Mouse (Mus musculus) limb, embryonic 14.5 days (tissue): Measurements from ENCODE around the gene Fibin. TPM values are rescaled to one million over a fixed set of nuclear protein-coding genes. Genes with fewer than 3 reads are reported as not detected.

Experiments
- ATAC-seq: fragments of 200-750 bp; cut with Nextera tagmentation; 2 replicates; pipeline ENCODE4 v1.8.0; 2017; ENCODE audit warnings: low read depth, moderate number of reproducible peaks, moderate TSS enrichment; ENCODE audit not compliant: low FRiP score
- DNase-seq: peaks from one replicate; pipeline ENCODE4 v3.0.0-alpha.2; 2015; ENCODE audit warnings: low spot score
- H3K27ac ChIP-seq: fragments of 300-500 bp; sonication (generic); replicated peaks from 2 replicates; pipeline ENCODE4 v1.5.1; 2014; ENCODE audit warnings: low read depth, mild to moderate bottlenecking, low read length, moderate library complexity, mixed read lengths
- H3K27me3 ChIP-seq: fragments of 300-500 bp; sonication (generic); 2 replicates; pipeline ENCODE4 v1.6.1; 2014; ENCODE audit warnings: low read length, mixed read lengths; ENCODE audit not compliant: control insufficient read depth, insufficient read depth
- H3K36me3 ChIP-seq: fragments of 300-500 bp; sonication (generic); 2 replicates; pipeline ENCODE4 v1.6.1; 2014; ENCODE audit warnings: mild to moderate bottlenecking, low read length, moderate library complexity, mixed read lengths; ENCODE audit not compliant: control insufficient read depth, insufficient read depth
- H3K4me1 ChIP-seq: fragments of 300-500 bp; sonication (generic); 2 replicates; pipeline ENCODE4 v1.6.1; 2014; ENCODE audit warnings: antibody characterized with exemption, low read length, mixed read lengths; ENCODE audit not compliant: control insufficient read depth, insufficient read depth
- H3K4me2 ChIP-seq: fragments of 300-500 bp; sonication (generic); replicated peaks from 2 replicates; pipeline ENCODE4 v1.6.1; 2014; ENCODE audit warnings: low read depth, mild to moderate bottlenecking, low read length, moderate library complexity; ENCODE audit not compliant: severe bottlenecking
- H3K4me3 ChIP-seq: fragments of 300-500 bp; sonication (generic); replicated peaks from 2 replicates; pipeline ENCODE4 v1.5.1; 2014; ENCODE audit warnings: low read length
- H3K9ac ChIP-seq: fragments of 300-500 bp; sonication (generic); 2 replicates; pipeline ENCODE4 v1.6.1; 2014; ENCODE audit warnings: mild to moderate bottlenecking, low read depth, low read length, moderate library complexity; ENCODE audit not compliant: severe bottlenecking
- H3K9me3 ChIP-seq: fragments of 300-500 bp; sonication (generic); 2 replicates; pipeline ENCODE4 v1.6.1; 2016; ENCODE audit warnings: low read length; ENCODE audit not compliant: control insufficient read depth
- POLR2A ChIP-seq: fragments of 200-500 bp; IDR thresholded peaks from 2 replicates; pipeline ENCODE4 v1.8.0; 2012; ENCODE audit warnings: inconsistent platforms, mild to moderate bottlenecking, moderate library complexity, borderline replicate concordance; ENCODE audit not compliant: insufficient read depth, insufficient read length; ENCODE audit errors: extremely low read depth
- WGBS: fragments of 180-500 bp; shearing (Covaris S2); extraction: QIAGEN DNeasy Blood & Tissue Kit; methylation state at CpG from one replicate; pipeline ENCODE4 v1.1.7; 2014; 5-methylcytosine and 5-hydroxymethylcytosine counted together
- polyA plus RNA-seq, 2 experiments: library from polyadenylated mRNA; depleted of rRNA in 1 of 2; stranded (reverse) in 1 of 2; unstranded in 1 of 2; fragments of >200 nt; fragmentation: Nextera tagmentation in 1 of 2; extraction: Ambion mirVana in 1 of 2; gene quantifications; 2 replicates each; pipeline versions ENCODE4 v1.2.1 to v1.2.3; 2012 to 2014

Gene Fibin
- polyA plus RNA-seq, 2 experiments, result 111 to 128 TPM

- Histone ChIP-seq H3K9me3 (no peaks in the 10 kb centered on the region), H3K4me2 (no peak overlapping the region), H3K9ac (no peak overlapping the region), H3K27me3 (no peaks in the 10 kb centered on the region), H3K27ac (no peak overlapping the region), H3K4me1 (0 out of 2 replicates have a peak, but pooled peaks cover 6% of the 10 kb centered on the region), H3K36me3 (no peaks in the 10 kb centered on the region), H3K4me3 (no peak overlapping the region)
- DNase-seq (no peak), ATAC-seq (0 out of 2 replicates have a peak, but pooled peaks have one; percentile 30)
- WGBS, result 16% methylated on average over 2 of the region's 2 CpGs
- no peak for TF ChIP-seq POLR2A
Measured at GRCm38 (mm10) chr2:110379811-110380210, 16.8 kb upstream of the Fibin start.

DNA sequence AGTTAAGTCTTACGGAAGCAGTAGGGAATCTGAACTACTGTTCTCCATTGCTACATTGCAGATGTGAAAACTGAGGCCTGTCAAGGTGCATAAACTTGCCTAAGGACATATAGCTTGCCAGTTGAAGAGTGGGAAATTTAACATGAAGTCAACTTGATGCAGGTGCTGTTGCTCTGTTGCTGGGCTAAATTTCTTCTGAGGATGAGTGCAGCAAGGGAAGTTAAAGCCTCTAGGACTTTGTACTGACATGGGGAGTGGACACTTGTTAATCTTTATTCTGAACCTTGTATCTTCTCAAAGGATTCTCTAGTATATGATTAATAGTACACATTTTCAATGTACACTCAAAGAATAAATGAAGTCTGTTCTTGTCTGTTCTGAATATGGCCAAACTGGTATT lies 13.7 kb upstream of the Fibin start:
- 88% methylated on average over 1 of the region's 1 CpGs for WGBS
- no peak for TF ChIP-seq POLR2A
- no peaks in the 10 kb centered on the region for H3K36me3 ChIP-seq
- no peaks in the 10 kb centered on the region for H3K27me3 ChIP-seq
- no peak overlapping the region for H3K4me3 ChIP-seq
- H3K9ac ChIP-seq, result no peak overlapping the region
- H3K27ac ChIP-seq, result no peak overlapping the region
- ATAC-seq (no peak), DNase-seq (no peak)
- H3K9me3 ChIP-seq, result no peaks in the 10 kb centered on the region
- H3K4me1 ChIP-seq, result 0 out of 2 replicates have a peak, but pooled peaks cover 6% of the 10 kb centered on the region
- no peak overlapping the region for H3K4me2 ChIP-seq

GRCm38 (mm10) chr2:110375475-110375874 lies 12.5 kb upstream of the Fibin start:
- Histone ChIP-seq H3K4me2 (no peak overlapping the region), H3K9ac (no peak overlapping the region), H3K27ac (no peak overlapping the region), H3K36me3 (no peaks in the 10 kb centered on the region), H3K4me1 (0 out of 2 replicates have a peak, but pooled peaks cover 6% of the 10 kb centered on the region), H3K27me3 (no peaks in the 10 kb centered on the region), H3K4me3 (no peak overlapping the region), H3K9me3 (no peaks in the 10 kb centered on the region)
- no peak for DNase-seq
- ATAC-seq, result no peak
- 64% methylated on average over 1 of the region's 1 CpGs for WGBS
- no peak for TF ChIP-seq POLR2A

DNA sequence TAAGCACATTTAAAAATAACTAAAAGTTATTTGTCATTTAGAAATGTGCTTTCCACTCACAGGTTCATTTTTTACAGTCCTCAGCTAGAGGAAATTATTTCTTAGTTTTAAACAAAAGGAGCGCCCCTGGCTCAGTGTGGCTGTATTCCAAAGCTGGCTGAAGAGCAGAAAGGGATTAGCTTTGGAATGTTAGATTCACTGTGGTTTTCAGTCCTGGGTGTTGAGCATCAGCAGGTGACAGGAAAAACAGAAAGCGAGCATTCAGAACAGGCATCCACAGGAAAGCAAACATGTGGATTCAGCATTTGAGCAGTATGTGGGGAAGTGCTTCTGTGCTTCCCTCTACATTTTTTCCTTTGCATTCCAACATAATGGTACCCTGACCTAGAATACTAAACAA lies 10.2 kb upstream of the Fibin start:
- TF ChIP-seq POLR2A, result no peak
- Histone ChIP-seq H3K4me3 (no peak overlapping the region), H3K4me2 (no peak overlapping the region), H3K27ac (no peak overlapping the region), H3K36me3 (no peaks in the 10 kb centered on the region), H3K9ac (no peak overlapping the region), H3K9me3 (no peaks in the 10 kb centered on the region), H3K27me3 (no peaks in the 10 kb centered on the region), H3K4me1 (no peaks in the 10 kb centered on the region)
- 62% methylated on average over 2 of the region's 2 CpGs for WGBS
- DNase-seq, result no peak
- ATAC-seq, result no peak

DNA sequence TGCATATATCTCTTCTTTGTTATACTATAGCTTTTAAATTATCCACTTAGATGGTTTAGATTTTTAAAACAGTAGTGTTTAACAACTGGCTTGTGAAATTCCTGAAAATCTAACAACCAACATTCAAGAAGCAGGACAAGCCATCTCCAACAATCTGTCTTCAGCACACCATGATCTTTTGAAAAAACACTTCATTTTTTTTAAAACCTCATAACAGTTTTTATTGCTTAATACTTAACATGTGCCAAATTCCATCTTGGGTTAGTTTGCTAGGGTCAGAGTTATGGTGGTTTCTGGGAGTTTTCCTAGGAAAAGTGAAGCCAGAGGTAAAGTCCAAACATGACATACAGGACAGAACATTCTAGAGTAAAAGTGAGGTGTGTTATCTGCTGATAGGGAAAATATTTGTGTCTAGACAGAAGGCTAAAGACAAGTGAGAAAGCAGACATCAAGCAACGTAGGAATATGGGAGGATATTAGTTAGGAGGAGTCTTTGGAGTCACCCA lies 4.5 kb upstream of the Fibin start:
- Histone ChIP-seq H3K4me3 (no peak overlapping the region), H3K4me2 (no peak overlapping the region), H3K36me3 (no peaks in the 10 kb centered on the region), H3K4me1 (peaks cover 7% of the 10 kb centered on the region), H3K9me3 (no peaks in the 10 kb centered on the region), H3K27me3 (no peaks in the 10 kb centered on the region), H3K9ac (no peak overlapping the region), H3K27ac (no peak overlapping the region)
- ATAC-seq (no peak), DNase-seq (no peak)
- 72% methylated on average over 1 of the region's 1 CpGs for WGBS
- TF ChIP-seq POLR2A, result no peak

DNA sequence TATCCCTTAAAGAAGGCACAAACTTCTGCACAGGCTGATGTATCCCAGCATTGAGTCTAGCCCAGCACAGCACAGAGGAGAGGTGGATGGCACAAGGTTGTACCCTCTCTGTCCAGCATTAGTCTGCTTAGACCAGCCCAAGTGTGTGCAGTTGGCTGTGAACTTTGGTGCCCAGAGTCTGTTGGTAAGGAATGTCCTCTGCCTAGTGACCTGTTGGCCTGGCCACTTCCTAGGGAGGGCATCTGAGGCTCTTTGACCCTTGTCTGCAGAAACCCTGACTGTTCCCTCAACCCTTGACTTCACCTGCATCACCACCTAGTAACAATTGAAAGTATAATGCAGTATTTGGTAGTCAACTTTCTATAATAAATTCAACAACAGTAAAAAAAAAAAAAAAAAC lies 2.4 kb upstream of the Fibin start:
- H3K9me3 ChIP-seq, result no peaks in the 10 kb centered on the region
- H3K27me3 ChIP-seq, result no peaks in the 10 kb centered on the region; the same call in 1 of the 2 replicates
- no peak for DNase-seq
- TF ChIP-seq POLR2A, result no peak
- H3K4me1 ChIP-seq, result peaks cover 7% of the 10 kb centered on the region
- H3K36me3 ChIP-seq, result no peaks in the 10 kb centered on the region
- no peak for ATAC-seq
- H3K4me2 ChIP-seq, result no peak overlapping the region
- no peak overlapping the region for H3K27ac ChIP-seq
- H3K4me3 ChIP-seq, result no peak overlapping the region
- H3K9ac ChIP-seq, result no peak overlapping the region
